Mouse (Mus musculus) lung, postnatal 10 days (tissue): ENCODE results near the gene Tbc1d25.
A peak's percentile ranks its signal among the peaks of the same experiment; 100 is the strongest.

Experiments used
- DNase-seq: peaks from one replicate; pipeline ENCODE4 v3.0.0; 2021

The Tbc1d25 gene

DNA sequence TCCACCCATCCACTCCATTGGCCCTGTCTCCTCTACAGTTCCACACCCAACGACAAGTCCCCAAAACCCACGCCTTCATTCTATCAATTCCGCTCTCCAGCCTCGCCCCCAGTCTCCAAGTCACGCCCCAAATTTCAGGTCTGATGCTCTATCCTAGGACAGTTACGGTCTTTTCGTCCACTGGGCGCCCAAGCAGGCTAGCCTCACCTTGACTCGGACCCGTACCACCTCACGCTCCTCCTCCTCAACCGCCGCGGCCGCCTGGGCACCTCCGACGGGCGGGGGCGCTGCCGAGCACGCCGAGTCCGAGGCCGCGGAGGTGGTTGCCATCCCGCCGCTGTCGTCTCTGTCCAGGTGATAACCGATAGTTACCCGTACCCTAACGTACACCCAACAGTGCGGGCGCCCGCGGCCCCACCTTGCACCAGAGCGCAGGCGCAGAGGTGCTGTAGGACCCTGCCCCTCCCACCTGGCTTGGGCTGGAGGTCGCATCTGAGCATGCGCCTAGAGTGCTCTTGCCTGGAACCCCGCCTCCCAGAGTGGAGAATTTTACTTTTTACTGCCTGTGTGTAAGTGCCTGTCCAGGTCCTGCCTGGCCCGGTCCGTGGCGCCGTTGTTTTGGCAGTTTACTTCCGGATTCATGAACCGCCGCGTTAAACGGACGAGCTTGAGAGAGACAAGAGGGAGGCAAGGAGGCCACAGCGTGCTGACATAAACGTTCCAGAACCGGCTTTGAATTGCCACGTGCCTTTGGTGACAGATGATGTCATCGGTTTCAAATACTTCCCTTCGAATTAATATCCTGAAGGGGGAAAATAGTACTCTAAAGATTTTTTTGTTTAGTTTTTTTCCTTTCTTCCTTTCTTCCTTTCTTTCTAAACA lies at the start of gene Tbc1d25:
Tbc1d25 (minus strand) TSS at position 678 of the 882 bp plus-strand sequence.
- peak; percentile 91 for DNase-seq

- DNase-seq = no peak
Observed at GRCm38 (mm10) chrX:8223473-8223872, 47.5 kb upstream of the Tbc1d25 start.

- peak; percentile 38 for DNase-seq
Observed at GRCm38 (mm10) chrX:8222678-8223421, 46.9 kb upstream of the Tbc1d25 start.

- no peak for DNase-seq
Observed at GRCm38 (mm10) chrX:8222296-8222677, 46.3 kb upstream of the Tbc1d25 start.

GRCm38 (mm10) chrX:8219651-8220050 lies 43.7 kb upstream of the Tbc1d25 start:
- DNase-seq = no peak

- no peak for DNase-seq
Observed at GRCm38 (mm10) chrX:8218114-8218513, 42.1 kb upstream of the Tbc1d25 start.

DNA sequence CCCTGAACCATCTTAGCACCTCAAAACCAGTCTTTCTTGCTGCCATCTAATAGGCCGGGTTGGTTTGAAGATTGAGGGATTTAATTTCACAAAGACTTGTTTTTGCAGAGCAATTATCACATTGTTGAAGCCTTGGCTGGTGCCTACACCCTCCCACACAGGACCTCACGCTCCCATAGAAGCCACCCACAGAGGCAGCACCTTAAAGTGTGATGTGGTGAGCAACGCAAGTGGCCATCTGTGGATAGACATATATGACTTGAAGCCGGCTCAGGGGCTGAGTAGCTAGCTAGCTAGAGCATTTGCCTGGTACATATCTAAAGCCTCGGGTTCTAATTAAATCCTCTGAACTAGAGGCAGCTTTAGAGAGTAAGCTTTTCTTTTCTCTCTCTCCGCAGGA lies 41.4 kb upstream of the Tbc1d25 start:
- DNase-seq = no peak

DNA sequence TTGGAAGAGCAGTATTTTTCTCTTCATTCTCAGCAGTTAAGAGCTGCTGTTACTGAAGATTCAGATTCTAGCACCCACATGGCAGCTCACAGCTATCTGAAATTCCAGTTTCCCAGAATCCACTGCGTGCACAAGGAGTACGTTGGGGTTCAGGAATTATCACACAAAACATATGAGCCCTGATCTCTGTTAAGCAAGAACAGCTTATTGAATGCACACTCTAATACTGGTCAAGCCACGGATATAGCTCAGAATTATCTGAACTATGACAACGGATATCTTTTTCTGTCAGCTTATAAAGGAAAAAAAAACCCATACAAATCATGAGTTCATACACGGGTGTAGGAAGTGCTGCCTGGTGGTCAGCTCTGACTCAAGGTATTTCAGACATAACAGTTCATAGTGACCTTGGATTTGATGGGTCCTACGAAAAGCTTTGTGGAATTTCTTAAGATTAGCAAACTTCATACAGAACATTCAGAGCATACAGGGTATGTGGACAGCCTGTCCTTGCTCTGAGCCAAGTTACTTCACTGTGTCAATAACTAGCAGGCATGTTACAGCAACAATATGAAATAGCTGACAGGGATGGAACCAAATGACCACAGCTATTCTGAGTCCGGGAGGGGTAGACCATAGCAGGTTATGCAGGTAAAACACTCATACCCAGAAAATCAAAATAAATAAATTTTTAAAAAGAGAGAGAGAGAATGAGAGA lies 35.7 kb upstream of the Tbc1d25 start:
- no peak for DNase-seq

- no peak for DNase-seq
Observed at GRCm38 (mm10) chrX:8209720-8210119, 33.7 kb upstream of the Tbc1d25 start.

GRCm38 (mm10) chrX:8207224-8207623 lies 31.2 kb upstream of the Tbc1d25 start:
- no peak for DNase-seq

- no peak for DNase-seq
Observed at GRCm38 (mm10) chrX:8206694-8207197, 30.8 kb upstream of the Tbc1d25 start.

- peak; percentile 91 for DNase-seq
Observed at GRCm38 (mm10) chrX:8206015-8206693, 30.2 kb upstream of the Tbc1d25 start, which contains the start of gene Porcn. TSS of gene Porcn (minus strand) at chrX:8206525.

GRCm38 (mm10) chrX:8205551-8205950 lies 29.6 kb upstream of the Tbc1d25 start:
- no peak for DNase-seq

GRCm38 (mm10) chrX:8205088-8205487 lies 29.1 kb upstream of the Tbc1d25 start:
- no peak for DNase-seq

DNA sequence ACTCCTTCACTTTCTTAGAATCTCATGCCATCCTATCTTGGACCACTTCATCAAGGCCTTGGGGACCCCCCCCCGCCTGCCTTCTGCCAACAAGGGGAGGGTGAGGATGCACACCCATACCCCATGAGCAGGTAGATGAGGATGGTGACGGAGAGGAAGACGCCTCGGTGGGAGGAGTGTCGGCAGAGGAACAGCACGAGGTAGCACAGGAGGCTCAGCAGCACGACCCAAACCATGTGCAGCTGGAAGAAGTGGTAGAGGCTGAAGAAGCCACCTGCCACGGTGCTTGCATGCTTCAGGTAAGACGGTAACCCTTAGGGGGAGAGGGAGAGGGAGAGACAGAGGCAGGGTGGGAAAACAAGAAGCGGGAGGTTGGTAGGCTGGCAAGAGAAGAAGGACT lies 28.1 kb upstream of the Tbc1d25 start:
- DNase-seq = no peak

DNA sequence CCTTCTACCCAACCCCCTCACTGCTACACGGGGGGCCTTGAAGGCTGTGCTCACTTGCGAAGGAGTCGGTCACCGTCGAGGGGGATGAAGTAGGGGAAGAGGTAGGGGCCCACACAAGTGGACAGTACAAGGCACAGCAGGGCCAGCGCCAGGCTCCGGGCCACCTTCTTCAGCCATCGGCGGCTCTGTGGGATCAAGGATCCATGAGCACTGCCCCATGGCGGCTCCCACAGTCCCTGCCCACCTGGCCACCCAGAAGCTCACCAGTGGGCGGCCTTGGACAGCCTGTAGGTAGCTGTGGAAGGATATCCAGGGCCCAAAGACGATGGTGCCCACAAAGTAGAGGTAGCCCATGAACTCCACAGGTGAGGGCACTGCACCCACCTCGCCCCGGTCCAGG lies 27.1 kb upstream of the Tbc1d25 start:
- DNase-seq = no peak

- peak; percentile 5 for DNase-seq
Observed at GRCm38 (mm10) chrX:8193419-8193723, 17.4 kb upstream of the Tbc1d25 start, which contains the start of gene Ebp. TSS of gene Ebp (minus strand) at chrX:8193512.

DNA sequence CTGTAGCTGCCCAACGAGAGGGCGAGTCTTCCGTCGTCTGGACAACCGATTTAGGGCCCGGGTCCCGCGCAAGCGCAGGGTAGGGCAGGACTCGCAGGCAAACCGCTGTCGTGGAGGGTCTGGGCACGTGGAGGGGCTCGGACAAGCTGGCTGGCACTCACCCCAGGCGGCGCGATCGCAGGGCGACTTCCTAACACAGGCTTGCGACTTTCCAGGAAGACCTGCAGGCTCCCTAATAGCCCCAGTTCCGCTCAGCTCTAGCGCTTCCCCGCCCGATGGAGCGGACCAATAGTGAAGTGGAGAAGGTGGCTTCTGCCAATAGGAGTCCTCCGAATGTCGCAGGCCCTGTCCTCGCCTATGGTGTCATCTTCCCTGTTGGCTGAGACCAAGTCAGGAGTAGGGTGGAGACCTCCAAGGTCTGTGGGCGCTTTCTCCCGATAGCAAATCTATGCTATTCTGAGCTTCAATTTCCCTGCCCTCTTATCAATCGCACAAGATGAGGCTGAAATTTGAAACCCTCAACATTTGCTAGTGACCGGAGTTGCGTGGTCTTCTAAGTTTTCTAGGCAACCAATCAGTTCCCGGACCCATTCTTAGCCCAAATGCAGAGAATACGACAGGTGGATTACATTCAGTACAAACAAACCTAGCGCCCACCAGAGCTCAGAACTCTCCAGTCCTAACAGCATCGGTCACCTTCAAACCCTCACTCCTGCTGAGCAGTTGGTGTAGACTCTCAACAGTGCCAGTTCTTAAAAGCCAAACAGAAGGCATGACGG lies 16.8 kb upstream of the Tbc1d25 start:
- peak; percentile 83 for DNase-seq

DNA sequence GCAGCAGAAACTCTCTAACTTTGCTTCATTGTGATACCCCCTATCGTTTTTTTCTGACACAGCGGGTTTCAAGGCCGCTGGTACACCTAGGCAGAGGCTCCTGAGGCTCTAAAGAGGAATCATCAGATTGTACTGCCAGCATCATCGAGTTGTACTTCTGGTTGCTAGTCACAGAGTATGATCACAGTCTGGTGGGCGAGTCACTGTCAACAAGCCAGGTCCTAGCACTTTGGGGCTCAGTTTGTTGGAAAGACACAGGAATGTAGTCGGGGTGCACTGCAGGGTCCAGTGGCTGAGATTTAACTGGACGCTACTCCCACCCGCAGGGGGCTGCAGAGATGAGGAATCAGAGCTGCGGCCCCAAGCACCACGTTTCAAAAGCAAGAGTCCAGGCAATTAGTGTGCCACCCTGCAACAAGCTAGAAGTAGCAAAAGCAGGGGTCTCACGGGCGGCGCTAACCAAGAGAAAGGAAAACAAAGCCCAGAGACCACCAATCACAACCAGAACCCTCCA lies 16.2 kb upstream of the Tbc1d25 start:
- DNase-seq = no peak

- DNase-seq = no peak
Observed at GRCm38 (mm10) chrX:8182871-8183540, 7.0 kb upstream of the Tbc1d25 start.

- no peak for DNase-seq
Observed at GRCm38 (mm10) chrX:8179646-8180045, 3.7 kb upstream of the Tbc1d25 start.
